Mouse (Mus musculus) ES-Bruce4 (cell line): Measurements from ENCODE around the gene Golgb1.

Source experiments
- CTCF ChIP-seq: IDR thresholded peaks from one replicate; pipeline ENCODE4 v1.8.1; 2011; ENCODE audit warnings: low read depth, low read length
- POLR2A ChIP-seq: IDR thresholded peaks from one replicate; pipeline ENCODE4 v1.8.1; 2011; ENCODE audit warnings: low read length; ENCODE audit not compliant: insufficient read depth

DNA sequence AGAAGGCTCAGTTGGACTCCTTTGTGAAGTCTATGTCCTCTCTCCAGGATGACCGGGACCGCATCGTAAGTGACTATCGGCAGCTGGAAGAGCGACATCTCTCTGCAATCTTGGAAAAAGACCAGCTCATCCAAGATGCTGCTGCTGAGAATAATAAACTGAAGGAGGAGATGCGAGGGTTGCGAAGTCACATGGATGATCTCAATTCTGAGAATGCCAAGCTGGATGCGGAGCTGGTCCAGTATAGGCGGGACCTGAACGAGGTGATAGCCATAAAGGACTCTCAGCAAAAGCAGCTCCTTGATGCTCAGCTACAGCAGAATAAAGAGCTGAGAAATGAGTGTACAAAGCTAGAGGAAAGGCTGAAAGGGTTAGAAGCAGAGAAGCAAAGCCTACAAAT, 43.6 kb downstream of the Golgb1 start:
- TF ChIP-seq POLR2A (no peak), CTCF (no peak)
